Mouse (Mus musculus): ENCODE results near the gene Prkcb. TPM values are rescaled to one million over a fixed set of nuclear protein-coding genes. Genes with fewer than 3 reads are reported as not detected.

Prkcb gene
- total RNA-seq, 2 experiments from 2014 or later, result 20.8 to 22.0 TPM

GRCm38 (mm10) chr7:122357847-122358246 lies 69.3 kb downstream of the Prkcb start:
- DNase-seq (ENCODE audit: low spot score in 2 of 2), result no peak

DNA sequence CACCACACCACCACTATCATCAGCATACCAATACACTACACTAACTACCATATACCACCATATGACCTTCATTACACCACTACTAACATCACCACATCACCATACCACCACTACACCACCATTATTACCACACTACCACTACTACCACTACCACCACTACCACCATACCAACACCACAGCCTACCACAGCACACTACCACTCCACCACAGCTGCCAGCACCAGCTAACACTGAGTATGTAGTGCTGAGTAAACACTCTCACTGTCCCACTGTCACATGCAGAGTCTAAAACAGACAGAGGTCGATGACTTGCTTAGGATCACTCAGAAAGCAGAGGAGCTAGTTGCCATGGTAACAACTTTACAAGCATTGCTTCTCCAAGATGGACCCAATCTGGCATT lies 78.1 kb downstream of the Prkcb start:
- DNase-seq (ENCODE audit: low spot score in 2 of 2), result no peak

- no peak for DNase-seq (ENCODE audit: low spot score in 2 of 2)
Measured at GRCm38 (mm10) chr7:122367303-122368007, 78.9 kb downstream of the Prkcb start.

- no peak for DNase-seq (ENCODE audit: low spot score in 2 of 2)
Measured at GRCm38 (mm10) chr7:122370488-122370887, 81.9 kb downstream of the Prkcb start.

GRCm38 (mm10) chr7:122371947-122372346 lies 83.4 kb downstream of the Prkcb start:
- DNase-seq (ENCODE audit: low spot score in 2 of 2), result no peak

DNA sequence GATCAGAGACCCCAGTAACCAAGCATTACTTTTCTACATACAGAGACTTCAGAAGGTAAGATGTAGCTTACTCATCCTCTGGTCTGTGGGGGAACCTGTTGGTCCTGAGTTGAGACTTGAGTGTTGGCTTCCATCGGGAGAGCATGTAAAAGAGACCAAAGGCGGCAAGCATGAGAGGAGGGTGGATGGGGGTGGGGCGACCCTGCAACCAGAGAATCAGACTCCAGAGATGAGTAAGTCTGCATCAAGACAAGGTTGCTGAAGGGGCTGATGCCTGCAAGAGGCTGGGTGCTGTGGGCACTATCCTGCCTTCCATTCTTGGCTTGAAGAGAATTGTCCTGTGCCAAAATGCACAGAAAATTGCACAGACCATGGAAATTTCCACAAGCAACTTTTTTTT lies 83.8 kb downstream of the Prkcb start:
- no peak for DNase-seq (ENCODE audit: low spot score in 2 of 2)

DNA sequence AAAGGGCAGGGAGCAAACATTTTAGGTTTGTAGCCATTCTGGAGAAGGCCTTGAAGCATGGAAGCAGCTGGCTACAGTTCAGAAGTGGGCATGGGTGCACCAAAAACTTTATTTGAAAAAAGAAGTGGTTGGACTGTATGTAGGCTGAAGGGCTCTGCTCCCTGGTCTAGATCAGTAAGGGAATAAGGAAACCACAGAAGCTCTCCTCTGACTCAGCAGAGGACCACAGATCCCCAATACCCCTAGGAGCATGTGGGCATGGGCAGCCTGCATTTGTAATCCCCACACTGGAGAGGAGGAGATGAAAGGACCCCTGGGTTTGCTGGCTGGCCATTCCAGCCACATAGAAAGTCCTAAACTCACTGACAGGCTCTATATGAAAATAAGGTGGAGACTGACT lies 88.3 kb downstream of the Prkcb start:
- no peak for DNase-seq (ENCODE audit: low spot score in 2 of 2)

DNA sequence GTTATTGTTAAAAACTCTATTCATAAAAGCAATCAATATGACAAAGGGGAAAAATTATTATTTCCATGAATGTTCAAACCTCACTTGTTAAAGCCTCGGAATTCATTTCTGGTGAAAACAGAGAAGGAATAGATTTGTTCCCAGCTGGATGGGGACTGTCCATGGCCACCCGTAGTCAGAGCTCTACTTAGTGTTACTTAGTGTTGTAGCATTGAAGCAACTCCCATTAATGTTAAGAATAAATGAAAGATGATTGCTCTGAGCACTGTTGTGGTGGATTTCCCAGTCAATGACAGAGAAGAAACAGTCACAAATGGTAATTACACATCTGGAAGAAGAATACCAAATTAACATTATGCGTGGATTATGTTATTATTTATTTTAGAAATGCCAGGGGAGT lies 89.4 kb downstream of the Prkcb start:
- no peak for DNase-seq (ENCODE audit: low spot score in 2 of 2)

DNA sequence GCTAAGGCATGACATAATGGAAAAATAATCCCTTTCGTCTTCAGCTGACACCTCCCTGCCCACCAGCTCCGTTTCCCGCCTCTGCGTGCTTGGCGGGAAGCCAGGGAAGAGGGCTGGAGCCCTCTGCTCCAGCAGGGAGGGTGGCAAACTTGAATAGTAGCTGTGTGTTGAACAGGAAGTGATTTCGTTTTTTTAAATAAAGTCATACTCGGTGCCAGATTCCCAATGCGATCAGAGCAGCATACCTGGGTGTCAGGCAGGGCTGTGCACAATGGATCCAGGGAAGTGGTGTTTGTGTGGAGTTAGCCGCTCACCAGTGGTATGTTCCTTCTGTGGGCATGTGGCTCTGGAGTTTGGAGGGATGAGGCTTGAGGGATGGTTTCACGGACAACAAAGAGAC lies 89.9 kb downstream of the Prkcb start:
- no peak for DNase-seq (ENCODE audit: low spot score in 2 of 2)

DNA sequence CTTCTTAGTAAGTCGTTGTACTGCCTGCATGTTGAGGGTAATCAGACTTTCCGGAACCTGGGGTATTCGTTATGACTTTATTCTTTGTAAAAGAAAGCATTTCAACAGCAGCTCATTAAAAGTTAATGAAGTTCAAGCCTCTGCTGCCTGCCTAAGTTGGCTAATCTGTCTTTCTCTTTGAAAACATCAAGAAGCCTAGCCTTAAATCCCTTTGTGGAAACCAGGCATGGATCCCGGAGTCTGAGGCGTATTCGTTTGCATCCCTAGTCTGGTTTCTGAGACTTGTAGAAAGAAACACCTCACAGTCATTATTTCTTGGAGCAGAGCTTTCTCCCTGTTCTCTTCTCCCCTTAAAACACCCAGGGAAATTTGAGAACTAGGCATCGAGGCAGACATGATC lies 90.7 kb downstream of the Prkcb start:
- no peak for DNase-seq (ENCODE audit: low spot score in 2 of 2)

GRCm38 (mm10) chr7:122380336-122381130 lies 92.0 kb downstream of the Prkcb start:
- no peak for DNase-seq (ENCODE audit: low spot score in 2 of 2)

DNA sequence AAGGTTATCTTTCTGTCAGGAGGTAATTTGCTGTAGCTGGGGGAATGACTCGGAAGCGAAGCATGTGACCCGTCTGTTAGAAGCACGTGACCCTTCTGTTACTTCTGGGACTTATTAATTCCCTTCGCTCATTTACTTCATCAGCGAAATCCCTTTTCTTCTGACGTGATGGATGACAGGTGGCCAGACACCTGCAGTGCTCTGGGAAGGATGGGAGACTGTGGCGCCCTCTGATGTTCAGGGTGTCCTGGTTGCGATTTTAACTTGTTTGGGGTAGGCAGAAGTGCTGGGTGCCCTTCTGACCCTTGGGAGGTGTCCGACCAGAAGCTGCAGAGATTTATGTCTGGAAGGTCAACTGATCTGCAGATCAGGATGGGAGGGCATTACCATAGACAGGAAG lies 93.0 kb downstream of the Prkcb start:
- no peak for DNase-seq (ENCODE audit: low spot score in 2 of 2)

GRCm38 (mm10) chr7:122383260-122383659 lies 94.7 kb downstream of the Prkcb start:
- no peak for DNase-seq (ENCODE audit: low spot score in 2 of 2)

DNA sequence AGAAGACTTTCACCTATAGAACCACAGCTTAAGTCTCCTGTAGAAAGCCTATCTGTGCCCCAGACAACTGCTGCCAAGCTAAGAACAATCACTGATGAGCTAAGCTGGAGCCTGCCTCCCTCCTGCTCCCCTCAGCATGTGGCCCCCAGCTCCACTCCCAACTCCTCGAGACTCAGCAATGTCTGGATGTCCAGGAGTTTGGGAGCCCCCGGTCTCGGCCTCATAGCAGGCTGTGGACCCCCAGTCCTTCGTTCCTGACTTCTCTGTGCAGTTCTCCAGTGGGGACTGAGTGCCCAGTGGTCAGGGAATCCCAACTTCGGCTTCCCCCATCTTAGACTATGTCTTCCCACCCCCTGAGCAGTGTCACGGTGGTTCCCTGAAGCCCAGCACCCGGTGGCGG lies 96.3 kb downstream of the Prkcb start:
- DNase-seq (ENCODE audit: low spot score in 2 of 2), result no peak

DNA sequence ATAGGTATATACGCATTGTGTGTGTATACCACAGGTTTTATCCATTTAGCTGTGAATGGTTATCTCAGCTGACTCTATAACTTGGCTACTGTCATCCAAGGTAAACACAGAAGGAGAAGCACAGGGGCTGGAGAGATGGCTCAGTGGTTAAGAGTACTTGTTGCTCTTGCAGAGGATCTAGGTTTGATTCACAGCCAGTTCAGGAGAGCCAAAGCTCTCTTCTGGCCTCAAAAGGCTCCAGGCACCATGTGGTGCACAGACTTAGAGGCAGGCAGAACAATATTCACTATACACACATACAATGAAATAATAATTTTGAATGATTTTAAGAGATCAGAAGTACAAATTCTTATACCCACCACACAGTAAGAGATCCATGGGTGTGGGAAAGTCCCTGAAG lies 98.0 kb downstream of the Prkcb start:
- no peak for DNase-seq (ENCODE audit: low spot score in 2 of 2)

- DNase-seq (ENCODE audit: low spot score in 2 of 2), result no peak
Measured at GRCm38 (mm10) chr7:122387896-122388295, 99.3 kb downstream of the Prkcb start.

DNA sequence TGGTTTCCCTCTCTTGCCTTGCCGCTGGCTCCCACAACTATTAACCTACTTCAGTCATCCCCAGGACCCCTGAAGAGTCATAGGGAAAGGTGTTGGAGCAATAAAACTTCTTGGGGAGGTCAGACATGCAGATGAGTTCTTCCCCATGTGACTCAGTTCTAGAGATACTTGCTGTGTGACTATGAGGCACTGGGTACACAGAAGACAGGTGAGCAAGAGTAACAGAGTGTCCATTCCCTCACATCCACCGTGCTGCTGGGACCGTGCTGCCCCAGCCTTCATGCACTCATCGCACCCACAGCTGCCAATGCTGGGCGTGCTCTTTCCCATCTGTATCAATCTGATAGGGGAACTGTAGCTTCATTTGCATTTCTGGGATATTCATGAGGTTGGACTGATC lies 100.3 kb downstream of the Prkcb start:
- no peak for DNase-seq (ENCODE audit: low spot score in 2 of 2)

DNA sequence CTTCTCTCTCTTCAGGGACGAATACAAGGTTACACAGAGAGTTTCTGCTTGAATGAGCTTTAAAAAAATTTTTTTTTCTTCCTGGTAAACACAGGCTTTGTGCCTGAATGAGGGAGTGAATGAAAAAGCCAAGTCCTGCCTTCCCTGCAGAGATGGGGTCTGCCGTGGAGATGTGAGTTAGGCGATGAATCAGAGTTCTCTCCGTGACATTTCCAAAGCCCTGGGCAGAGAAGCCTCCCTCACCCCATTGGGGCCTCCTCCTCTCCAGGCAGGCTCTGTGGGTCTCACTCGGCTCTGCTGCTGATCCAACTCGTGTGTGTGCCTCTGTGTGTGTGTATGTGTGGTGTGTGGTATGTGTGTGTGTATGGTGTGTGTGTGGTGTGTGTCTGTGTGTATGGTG lies 101.1 kb downstream of the Prkcb start:
- no peak for DNase-seq (ENCODE audit: low spot score in 2 of 2)

GRCm38 (mm10) chr7:122390200-122390599 lies 101.6 kb downstream of the Prkcb start:
- DNase-seq (ENCODE audit: low spot score in 2 of 2), result no peak

GRCm38 (mm10) chr7:122390683-122391082 lies 102.1 kb downstream of the Prkcb start:
- DNase-seq (ENCODE audit: low spot score in 2 of 2), result no peak

GRCm38 (mm10) chr7:122391382-122391781 lies 102.8 kb downstream of the Prkcb start:
- no peak for DNase-seq (ENCODE audit: low spot score in 2 of 2)

DNA sequence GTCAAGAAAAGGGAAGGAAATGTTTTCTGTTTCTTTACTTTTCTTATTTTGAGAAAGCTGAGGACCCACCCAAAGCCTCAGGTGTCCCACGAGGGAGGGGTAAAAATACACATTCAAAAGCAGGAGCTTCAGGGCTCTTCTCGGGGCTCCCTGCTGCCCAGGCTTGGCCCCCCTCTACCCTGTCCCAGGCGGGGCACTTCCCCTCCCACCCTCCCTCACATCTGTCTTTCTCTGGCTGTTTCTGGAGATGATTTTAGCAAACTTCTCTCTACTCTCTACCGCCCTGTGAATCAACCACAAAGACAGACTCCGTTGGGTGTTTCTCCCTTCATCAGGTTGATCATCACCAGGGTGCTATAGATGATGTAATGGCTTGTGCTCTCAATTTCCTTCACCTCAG lies 105.4 kb downstream of the Prkcb start:
- DNase-seq (ENCODE audit: low spot score in 2 of 2), result no peak

All from adrenal gland, postnatal 4 days (tissue).